Mouse (Mus musculus) embryonic fibroblast, embryonic 13.5 days (primary cell): ENCODE measurements around the gene Plbd1. TPM values are rescaled to one million over a fixed set of nuclear protein-coding genes. Genes with fewer than 3 reads are reported as not detected.

Experiments
- H3K27ac ChIP-seq: 2 replicates; pipeline ENCODE4 v1.5.1; 2012; ENCODE audit warnings: low read length, control low read depth, inconsistent platforms; ENCODE audit not compliant: insufficient read depth
- H3K4me1 ChIP-seq: 2 replicates; pipeline ENCODE4 v1.6.1; 2011; ENCODE audit warnings: low read length; ENCODE audit not compliant: control insufficient read depth, insufficient read depth
- H3K4me3 ChIP-seq: 2 replicates; pipeline ENCODE4 v1.5.1; 2011; ENCODE audit warnings: mild to moderate bottlenecking, control low read depth, low read length; ENCODE audit not compliant: insufficient read depth
- CTCF ChIP-seq: IDR thresholded peaks from 2 replicates; pipeline ENCODE4 v1.5.1; 2011; ENCODE audit warnings: mild to moderate bottlenecking, control low read depth, low read length, moderate library complexity, borderline replicate concordance; ENCODE audit not compliant: insufficient read depth
- POLR2A ChIP-seq: IDR thresholded peaks from 2 replicates; pipeline ENCODE4 v1.6.1; 2011; ENCODE audit warnings: low read depth, mild to moderate bottlenecking, control low read depth, low read length, moderate library complexity
- polyA plus RNA-seq: library from polyadenylated mRNA; stranded (reverse); fragments of >200 nt; gene quantifications from 2 replicates; pipeline ENCODE4 v1.2.4, GENCODE M21; 2011; ENCODE audit warnings: low read depth; ENCODE audit not compliant: missing spikeins, insufficient read length

The Plbd1 gene
- polyA plus RNA-seq, 1 experiment = 0.84 TPM

DNA sequence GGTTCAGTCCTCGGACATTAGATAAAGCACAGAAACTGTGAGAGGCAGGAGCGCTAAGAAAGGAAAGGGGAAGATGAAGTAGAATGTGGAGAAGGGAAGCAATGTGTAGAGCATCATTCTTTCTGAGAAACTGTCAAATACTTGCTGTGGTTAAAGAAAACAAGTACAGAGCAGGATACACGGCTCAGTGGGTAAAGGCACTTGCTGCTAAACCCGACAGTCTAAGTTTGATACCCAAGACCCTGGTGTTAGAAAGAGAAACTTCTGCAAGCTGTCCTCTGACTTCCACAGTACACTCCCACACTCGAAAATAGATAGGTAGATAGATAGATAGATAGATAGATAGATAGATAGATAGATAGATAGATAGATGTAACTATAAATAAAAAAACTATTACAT, 8.4 kb downstream of the Plbd1 start:
- no peak overlapping the region for H3K27ac ChIP-seq
- TF ChIP-seq CTCF (no peak), POLR2A (no peak)
- no peaks in the 10 kb centered on the region for H3K4me1 ChIP-seq
- no peak overlapping the region for H3K4me3 ChIP-seq

- no peak overlapping the region for H3K4me3 ChIP-seq
- no peak overlapping the region for H3K27ac ChIP-seq
- H3K4me1 ChIP-seq = no peaks in the 10 kb centered on the region
- no peak for TF ChIP-seq POLR2A
- no peak for TF ChIP-seq CTCF
These were observed 11.1 kb downstream of the Plbd1 start for GRCm38 (mm10) chr6:136650664-136651063.

DNA sequence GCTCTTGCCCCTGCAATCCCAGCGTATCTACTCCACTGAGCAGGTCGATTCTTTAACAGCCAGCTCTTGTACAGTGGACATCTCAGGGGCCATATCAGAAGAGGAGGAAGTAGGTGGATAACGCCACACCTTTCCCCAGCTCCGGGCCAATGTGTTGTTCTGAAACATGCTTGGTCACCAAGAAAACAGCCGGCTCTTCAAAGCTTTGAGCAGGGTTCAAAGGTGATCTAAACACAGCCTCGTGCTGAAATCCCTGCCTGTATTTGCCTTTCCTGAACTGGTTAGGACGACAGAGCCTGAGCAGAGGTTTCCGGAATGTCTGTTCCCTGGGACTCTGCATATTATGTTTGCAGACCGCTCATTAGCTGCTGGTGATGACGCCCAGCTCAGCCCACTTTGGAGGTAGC, 14.3 kb downstream of the Plbd1 start:
- Histone ChIP-seq H3K4me1 (no peaks in the 10 kb centered on the region), H3K4me3 (no peak overlapping the region), H3K27ac (no peak overlapping the region)
- no peak for TF ChIP-seq CTCF
- TF ChIP-seq POLR2A = no peak

DNA sequence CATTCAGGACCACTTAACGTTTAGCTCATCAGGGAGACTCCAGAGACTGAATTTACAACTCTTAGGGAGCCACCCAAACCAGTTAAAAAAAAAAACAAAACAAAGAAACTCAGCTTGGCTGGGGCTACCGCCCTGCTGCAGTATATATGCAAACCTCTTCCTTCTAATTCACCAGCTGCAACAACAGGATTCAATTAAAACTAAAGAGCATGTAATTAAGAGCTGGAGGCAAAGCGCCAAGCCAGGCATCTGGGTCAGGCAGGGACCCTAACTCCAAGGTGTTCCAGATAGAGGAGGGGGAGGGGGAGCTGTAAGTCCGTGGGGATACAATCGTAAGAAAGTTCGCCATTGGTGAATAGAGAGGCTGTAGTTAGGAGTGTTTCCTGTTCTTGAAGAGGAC, 15.5 kb downstream of the Plbd1 start:
- H3K4me1 ChIP-seq = no peaks in the 10 kb centered on the region
- no peak overlapping the region for H3K27ac ChIP-seq
- TF ChIP-seq POLR2A = no peak
- no peak for TF ChIP-seq CTCF

DNA sequence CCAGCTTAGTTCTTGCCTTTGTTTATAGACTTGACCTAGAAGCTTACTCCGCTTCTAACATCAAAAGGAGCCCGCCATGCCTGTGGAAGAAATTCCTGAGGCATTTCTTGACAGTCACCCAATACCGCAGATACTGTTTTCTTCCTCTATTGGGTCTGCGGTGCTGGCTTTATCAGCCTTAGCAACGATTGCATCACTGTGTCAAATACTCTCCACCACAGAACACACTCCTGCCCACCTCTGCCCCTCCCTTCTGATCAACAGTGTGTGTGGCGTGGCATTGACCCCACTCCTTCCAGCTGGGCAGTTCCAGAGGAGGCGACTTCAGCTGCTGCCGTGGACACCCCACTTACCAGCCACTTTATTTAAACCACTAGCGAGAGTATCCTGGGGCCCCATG, 16.0 kb downstream of the Plbd1 start:
- H3K4me3 ChIP-seq = no peak overlapping the region
- TF ChIP-seq CTCF = no peak
- no peak for TF ChIP-seq POLR2A
- no peaks in the 10 kb centered on the region for H3K4me1 ChIP-seq
- H3K27ac ChIP-seq = no peak overlapping the region

More for the DNA sequence above, 15.5 kb downstream of the Plbd1 start:
- no peak overlapping the region for H3K4me3 ChIP-seq

DNA sequence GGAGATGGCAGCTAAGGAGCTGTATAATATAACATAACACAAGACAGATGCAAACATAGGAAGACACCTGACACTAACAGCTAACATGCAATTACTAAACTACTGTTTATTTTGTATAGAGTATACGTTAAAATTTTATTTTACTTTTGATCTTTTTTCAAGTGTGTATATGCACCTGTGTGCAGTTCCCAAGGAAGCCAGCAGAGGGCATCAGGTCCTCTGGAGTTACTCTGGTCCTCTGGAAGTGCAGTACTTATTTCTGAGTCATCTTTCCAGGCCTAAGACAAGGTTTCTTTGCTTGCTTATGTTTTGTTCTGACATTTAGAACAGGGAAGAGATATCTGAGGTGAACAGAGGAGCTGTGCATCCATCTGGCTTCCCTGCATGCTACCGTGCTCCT, 17.6 kb downstream of the Plbd1 start:
- Histone ChIP-seq H3K27ac (no peak overlapping the region), H3K4me3 (no peak overlapping the region), H3K4me1 (no peaks in the 10 kb centered on the region)
- no peak for TF ChIP-seq POLR2A
- no peak for TF ChIP-seq CTCF

DNA sequence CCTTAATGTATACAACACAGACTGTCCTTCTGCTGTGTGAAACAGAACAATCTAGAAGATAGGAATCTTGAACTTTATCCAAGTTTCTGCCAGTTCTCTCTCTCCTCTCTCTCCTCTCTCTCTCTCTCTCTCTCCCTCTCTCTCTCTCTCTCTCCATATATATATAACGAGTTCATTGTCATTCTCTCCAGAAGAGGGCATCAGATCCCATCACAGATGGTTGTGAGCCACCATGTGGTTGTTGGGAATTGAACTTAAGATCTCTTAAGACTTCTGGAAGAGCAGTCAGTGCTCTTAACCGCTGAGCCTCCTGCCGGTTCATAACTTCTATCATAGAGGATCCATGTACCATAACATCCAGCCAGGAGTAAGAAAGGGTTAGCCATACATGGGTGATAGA, 26.7 kb downstream of the Plbd1 start:
- H3K27ac ChIP-seq = no peak overlapping the region
- no peaks in the 10 kb centered on the region for H3K4me1 ChIP-seq
- TF ChIP-seq POLR2A = no peak
- TF ChIP-seq CTCF = no peak
- no peak overlapping the region for H3K4me3 ChIP-seq

GRCm38 (mm10) chr6:136633719-136634118, 28.0 kb downstream of the Plbd1 start:
- no peak for TF ChIP-seq CTCF
- no peak for TF ChIP-seq POLR2A
- no peak overlapping the region for H3K27ac ChIP-seq
- H3K4me3 ChIP-seq = no peak overlapping the region
- H3K4me1 ChIP-seq = no peaks in the 10 kb centered on the region

DNA sequence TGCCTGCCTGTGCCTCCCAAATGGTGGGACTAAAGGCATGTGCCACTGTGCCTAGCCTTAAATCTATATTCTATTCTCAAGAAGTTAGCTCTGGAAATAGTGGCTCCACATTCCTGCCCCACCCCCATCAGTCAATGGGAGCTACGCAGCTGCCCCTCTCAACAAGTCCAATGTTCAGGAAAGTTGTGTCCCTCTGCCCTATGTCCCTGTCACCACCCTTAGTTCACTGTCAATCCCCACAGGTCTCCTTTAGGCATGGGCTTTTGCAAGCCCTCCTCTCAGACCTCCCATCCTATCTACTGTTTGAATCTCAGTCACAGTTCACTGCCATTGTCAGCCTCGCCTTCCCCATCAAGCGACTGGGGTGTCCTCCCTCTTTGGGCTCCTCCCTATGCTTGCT, 28.6 kb downstream of the Plbd1 start:
- H3K27ac ChIP-seq = no peak overlapping the region
- H3K4me1 ChIP-seq = no peaks in the 10 kb centered on the region
- no peak for TF ChIP-seq POLR2A
- no peak for TF ChIP-seq CTCF
- no peak overlapping the region for H3K4me3 ChIP-seq

GRCm38 (mm10) chr6:136631945-136632534, 29.7 kb downstream of the Plbd1 start:
- H3K4me1 ChIP-seq = no peaks in the 10 kb centered on the region
- TF ChIP-seq CTCF (no peak), POLR2A (no peak)
- no peak overlapping the region for H3K4me3 ChIP-seq
- no peak overlapping the region for H3K27ac ChIP-seq

DNA sequence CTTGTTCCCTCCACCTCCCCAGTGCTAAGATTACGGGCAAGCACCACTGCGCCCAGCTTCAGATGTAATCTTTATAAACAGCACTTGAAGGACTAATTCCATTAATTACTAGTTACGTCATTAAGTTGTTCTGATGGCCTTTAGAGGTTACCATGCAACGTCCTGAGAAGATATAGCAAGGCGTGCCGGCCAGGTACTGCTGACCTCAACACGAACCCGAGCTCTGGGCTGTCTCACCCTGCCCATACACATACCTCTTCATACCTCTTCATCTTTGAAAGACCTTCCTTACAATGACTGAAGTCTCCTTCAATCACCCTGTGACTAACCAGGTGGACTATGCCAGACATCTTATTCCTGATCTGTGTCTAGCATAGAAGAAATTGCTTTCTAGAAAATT, 30.2 kb downstream of the Plbd1 start:
- Histone ChIP-seq H3K27ac (no peak overlapping the region), H3K4me3 (no peak overlapping the region), H3K4me1 (no peaks in the 10 kb centered on the region)
- TF ChIP-seq CTCF = no peak
- TF ChIP-seq POLR2A = no peak
